Mouse (Mus musculus) brain, embryonic 14.5 days (tissue): ENCODE data around the gene BC051142.

Experiments used
- CTCF ChIP-seq: fragments of 200-500 bp; IDR thresholded peaks from 2 replicates; pipeline ENCODE4 v1.5.1; 2012; ENCODE audit warnings: inconsistent platforms, mild to moderate bottlenecking, moderate library complexity, borderline replicate concordance; ENCODE audit not compliant: insufficient read depth, insufficient read length; ENCODE audit errors: extremely low read depth
- POLR2A ChIP-seq: fragments of 200-500 bp; IDR thresholded peaks from 2 replicates; pipeline ENCODE4 v1.6.1; 2012; ENCODE audit warnings: mild to moderate bottlenecking, inconsistent platforms, borderline replicate concordance; ENCODE audit not compliant: poor library complexity, insufficient read depth, insufficient read length, severe bottlenecking; ENCODE audit errors: extremely low read depth

- TF ChIP-seq POLR2A (no peak), CTCF (no peak)
These were observed 94.2 kb downstream of the BC051142 start for GRCm38 (mm10) chr17:34492796-34493195.
